Mouse (Mus musculus) adrenal gland, postnatal 25 days (tissue): ENCODE data around the gene Tcp10a. TPM values are rescaled to one million over a fixed set of nuclear protein-coding genes. Genes with fewer than 3 reads are reported as not detected.
"Not testable (repeated sequence)": the region's sequence is repeated elsewhere in the genome, so short reads cannot be mapped to it uniquely, and the experiment has no call there.

Experiments used
- DNase-seq: peaks from one replicate; pipeline ENCODE4 v3.0.0; 2021; ENCODE audit warnings: mixed read lengths
- total RNA-seq: library from RNA; stranded (reverse); gene quantifications from 2 replicates; pipeline ENCODE4 v1.2.3, GENCODE M21; 2021

The Tcp10a gene
- total RNA-seq, 1 experiment from 2014 or later = 0.24 TPM

DNA sequence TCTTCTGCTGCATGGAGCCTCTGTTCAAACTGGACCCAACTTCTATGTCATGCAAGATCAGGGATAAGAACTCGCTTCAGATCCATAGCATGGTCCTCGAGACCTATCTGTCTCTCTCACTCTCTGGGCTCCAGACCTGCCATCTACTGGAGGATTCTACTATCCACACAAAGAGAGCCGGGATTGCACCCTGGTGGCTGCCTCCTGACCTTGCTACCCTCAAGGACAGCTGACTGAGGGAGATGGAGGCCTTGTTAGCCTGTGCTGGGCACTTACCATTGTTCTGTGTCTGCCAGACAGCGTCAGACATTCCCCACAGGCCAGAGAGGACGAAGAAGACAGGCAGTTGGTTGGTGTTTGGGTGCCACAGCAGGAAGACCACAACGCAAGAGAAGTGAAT, 45.0 kb downstream of the Tcp10a start:
- not testable (repeated sequence) for DNase-seq

DNA sequence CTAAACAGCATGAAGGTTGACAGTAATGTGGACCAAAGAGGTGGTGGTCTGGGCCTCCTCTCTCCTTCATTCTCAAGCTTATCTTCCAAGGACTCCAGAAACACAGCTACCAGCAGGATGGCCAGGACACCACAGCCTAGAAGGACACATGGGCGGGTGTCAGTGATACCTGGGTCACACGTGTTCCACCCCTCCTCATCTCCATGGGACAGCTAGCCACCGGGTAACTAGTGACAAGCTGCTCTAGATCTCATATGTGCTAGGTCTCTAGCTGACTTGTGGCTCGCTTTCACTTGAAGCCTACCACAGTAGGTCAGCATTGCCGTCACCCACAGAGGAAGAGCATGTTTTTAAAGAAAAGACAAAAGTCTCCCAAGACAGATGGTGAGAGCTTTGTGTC, 47.4 kb downstream of the Tcp10a start, which contains the start of gene Gm49630:
Gene Gm49630, minus strand, starts transcription at position 101 of the 400 bp plus-strand sequence.
- DNase-seq = not testable (repeated sequence)

GRCm38 (mm10) chr17:7376951-7377700, 52.7 kb downstream of the Tcp10a start:
- DNase-seq = not testable (repeated sequence)

GRCm38 (mm10) chr17:7377907-7378306, 53.5 kb downstream of the Tcp10a start:
- not testable (repeated sequence) for DNase-seq

DNA sequence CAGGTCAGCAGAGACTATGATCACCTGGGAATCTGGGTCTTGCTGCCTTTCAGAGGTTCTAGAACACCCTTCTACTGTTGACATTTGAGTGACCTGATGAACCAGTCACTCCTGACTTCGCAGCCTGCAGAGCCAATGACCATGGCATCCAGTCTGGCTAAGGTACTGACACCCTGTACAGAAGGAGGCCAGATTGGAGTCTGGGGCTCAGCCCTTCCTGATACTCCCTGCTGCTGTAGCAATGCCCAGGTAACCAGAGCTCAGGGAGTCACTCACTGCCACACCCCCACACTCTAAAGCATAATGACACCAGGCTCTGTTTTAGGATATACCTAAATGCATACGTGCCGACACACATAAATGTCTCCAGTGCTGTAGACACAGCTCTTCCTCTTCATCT, 58.3 kb downstream of the Tcp10a start:
- not testable (repeated sequence) for DNase-seq

DNA sequence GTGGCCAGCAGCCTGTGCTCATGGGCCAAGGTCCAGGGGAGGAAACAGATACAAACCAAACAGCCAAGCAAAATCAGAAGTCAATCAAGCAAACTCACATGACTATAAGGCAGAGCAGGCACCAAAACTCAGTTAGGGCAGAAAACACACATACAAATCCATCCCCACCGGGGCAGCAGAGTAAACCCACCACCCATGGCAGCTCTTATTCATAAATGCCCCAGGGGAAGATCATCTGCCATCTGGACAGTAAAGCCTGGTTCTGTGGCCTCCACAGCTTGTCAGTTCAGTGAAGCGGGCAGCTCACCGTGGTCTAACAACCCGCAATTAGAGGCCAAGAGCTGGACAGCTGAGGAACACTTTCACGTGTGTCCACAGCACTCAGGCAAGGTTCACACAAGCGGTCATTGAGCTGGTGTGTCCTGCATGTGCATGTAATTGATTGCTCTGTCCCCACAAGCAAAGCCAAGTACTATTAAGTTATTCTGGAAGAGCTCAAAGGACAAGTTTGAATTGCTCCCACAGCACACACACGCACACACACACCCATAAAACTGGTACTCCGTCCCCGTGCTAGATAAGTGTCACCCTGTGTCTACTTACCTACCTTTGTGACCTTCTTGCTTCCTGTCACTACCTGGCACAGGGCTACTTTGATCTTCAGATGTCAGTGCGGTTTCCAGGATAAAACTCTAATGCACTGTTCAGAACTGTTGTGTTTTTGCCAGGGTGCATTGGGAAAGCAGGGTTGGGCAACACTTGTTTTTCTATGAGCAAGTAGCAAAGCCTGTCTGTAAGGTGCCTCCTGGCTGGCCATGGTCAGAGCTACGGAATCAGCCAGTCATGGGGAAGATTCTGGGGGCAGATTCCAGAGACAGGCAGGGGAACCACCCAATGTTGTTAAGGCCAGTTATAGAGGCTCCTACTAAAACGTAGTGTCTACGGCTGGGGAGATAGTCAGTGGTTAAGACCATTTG, 59.0 kb downstream of the Tcp10a start:
- DNase-seq = not testable (repeated sequence)

DNA sequence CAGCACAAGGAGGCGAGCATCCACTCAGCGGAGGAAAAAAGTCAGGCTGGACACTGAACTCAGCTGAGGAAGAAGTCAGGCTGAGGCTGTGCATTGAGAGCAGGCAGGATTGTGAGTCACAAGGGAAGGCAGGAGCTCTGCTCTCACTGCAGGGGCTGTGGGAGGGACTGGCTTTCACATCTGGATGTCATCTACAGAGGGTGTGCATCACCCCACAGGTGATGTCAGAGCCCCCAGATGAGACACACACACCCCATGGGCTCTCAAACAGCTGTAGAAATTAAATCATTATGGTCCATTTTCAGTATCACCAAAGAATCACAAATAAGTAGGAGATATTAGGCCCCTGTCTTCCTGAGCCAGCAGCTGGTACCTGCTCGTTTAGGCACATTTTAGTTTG, 60.9 kb downstream of the Tcp10a start, which contains the start of gene Unc93a2:
Gene Unc93a2, minus strand, starts transcription at position 101 of the 400 bp plus-strand sequence.
- not testable (repeated sequence) for DNase-seq

- not testable (repeated sequence) for DNase-seq
Observed at GRCm38 (mm10) chr17:7386016-7386415, 61.6 kb downstream of the Tcp10a start.

- DNase-seq = not testable (repeated sequence)
Observed at GRCm38 (mm10) chr17:7388341-7388957, 64.0 kb downstream of the Tcp10a start.

DNA sequence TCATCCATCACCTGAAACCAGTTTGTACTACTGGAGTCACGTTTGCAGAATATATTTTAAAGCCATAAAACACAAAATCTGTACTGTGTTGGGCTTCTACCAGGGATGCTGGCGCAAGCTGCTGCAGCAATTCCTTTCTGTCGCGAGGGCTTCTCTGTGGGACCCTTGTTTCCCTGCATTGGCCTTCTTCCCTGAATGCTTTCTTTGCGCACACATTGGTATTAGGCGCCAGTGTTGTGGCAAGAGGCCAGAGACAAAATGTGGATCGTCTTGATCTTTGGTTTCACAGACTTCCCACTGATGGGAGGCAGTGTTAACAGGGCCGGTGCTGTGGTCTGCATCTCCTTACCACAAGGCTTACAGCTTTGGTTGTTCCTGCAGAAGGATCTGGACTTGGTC, 64.5 kb downstream of the Tcp10a start:
- DNase-seq = not testable (repeated sequence)

GRCm38 (mm10) chr17:7389898-7390297, 65.5 kb downstream of the Tcp10a start:
- peak; percentile 49 for DNase-seq

GRCm38 (mm10) chr17:7395116-7395515, 70.7 kb downstream of the Tcp10a start:
- peak; percentile 2 for DNase-seq

Other genes starting within 250 kb of the Tcp10a start
- gene Rps6ka2, start 154.5 kb upstream of the Tcp10a start, total RNA-seq = 11.4 and 15.3 TPM in 2 replicates
- 0.36 TPM in 1 of 2 replicates, not detected in the other for gene Ttll2, start 28.1 kb downstream of the Tcp10a start, total RNA-seq
- gene Gm49630, start 47.3 kb downstream of the Tcp10a start, total RNA-seq = not detected in 2 replicates
- 2.2 and 5.1 TPM in 2 replicates for gene Unc93a2, start 60.8 kb downstream of the Tcp10a start, total RNA-seq